Mouse (Mus musculus): ENCODE measurements around the gene Gm21887.

The Gm21887 gene

GRCm38 (mm10) chrX:170013421-170013820, 4.0 kb downstream of the Gm21887 start:
- DNase-seq (ENCODE audit: low spot score in 2 of 2): peak; percentile 30 to 53

DNA sequence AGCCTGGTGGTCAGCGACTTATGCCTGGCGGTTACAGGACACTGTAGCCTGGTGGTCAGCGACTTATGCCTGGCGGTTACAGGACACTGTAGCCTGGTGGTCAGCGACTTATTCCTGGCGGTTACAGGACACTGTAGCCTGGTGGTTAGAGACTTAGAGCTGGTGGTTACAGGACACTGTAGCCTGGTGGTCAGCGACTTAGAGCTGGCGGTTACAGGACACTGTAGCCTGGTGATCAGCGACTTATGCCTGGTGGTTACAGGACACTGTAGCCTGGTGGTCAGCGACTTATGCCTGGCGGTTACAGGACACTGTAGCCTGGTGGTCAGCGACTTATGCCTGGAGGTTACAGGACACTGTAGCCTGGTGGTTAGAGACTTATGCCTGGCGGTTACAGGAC, 4.6 kb downstream of the Gm21887 start:
- peak; percentile 27 to 39 for DNase-seq (ENCODE audit: low spot score in 2 of 2)

GRCm38 (mm10) chrX:170015883-170016282, 6.4 kb downstream of the Gm21887 start:
- peak; percentile 24 to 41 for DNase-seq (ENCODE audit: low spot score in 2 of 2)

DNA sequence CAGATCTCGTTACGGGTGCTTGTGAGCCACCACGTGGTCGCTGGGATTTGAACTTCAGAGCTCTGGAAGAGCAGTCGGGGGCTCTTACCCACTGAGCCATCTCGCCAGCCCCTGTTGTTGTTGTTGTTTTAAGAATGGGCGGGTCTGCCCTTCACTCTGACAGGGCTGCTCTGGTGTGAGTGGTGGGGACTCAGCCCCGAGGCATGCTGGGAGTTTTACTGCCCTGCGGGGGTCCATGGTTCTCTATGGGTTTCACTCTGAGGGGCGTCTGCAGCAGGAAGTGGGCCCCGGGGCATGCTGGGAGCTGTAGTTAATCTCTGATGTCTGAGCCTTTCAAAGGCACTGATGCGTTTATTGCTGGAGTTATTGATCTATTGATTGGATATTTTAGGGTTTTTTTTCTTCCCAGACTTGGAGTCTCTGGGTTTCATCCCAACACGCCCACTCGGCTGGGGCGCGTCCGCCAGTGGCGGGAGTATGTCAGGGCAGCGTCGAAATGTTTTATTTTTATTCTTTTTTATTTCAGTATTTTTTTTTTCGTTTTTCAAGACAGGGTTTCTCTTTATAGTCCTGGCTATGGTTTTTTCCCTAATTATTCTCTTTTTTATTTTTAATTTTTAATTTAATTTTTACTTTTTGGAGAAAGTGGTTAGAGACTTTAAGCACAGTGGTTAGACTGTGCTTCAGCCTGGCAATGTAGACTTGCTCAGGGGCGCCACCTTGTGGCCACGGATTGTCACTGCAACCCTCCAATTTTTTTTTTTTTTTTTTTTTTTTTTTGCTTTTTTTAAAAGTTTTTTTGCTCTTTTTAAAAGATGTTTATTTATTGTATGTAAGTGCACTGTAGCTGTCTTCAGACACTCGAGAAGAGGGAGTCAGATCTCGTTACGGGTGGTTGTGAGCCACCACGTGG, 8.1 kb downstream of the Gm21887 start:
- peak; percentile 94 to 97 for DNase-seq (ENCODE audit: low spot score in 2 of 2)

DNA sequence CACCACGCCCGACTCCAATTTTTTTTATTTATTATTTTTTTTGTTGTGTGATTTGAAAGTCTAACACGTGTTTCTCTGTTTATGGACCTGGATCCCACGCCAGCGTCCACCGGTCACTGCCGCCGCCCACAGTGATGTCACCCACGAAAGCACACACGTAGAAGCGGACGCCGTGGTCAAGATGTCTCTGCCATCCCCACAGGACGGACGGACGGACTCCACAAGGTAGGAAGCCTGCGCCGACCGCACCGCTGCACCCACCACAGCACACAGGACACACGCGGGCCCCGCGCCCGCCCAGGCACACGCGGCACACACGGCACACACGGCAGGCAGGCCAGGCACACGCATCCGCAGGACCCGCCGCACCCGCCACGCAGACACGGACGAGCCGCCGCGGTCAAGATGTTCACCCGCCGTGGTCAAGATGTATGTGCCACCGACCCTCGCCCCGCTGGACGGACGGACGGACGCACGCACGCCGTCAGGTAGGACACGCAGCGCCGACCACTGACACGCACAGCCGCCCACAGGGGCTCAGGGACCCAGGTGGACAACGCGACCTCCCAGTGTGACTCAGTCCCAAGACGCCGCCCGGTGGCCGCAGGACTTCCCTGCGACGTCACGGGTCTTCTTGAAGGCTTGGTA, 9.2 kb downstream of the Gm21887 start:
- peak; percentile 91 to 93 for DNase-seq (ENCODE audit: low spot score in 2 of 2)

DNA sequence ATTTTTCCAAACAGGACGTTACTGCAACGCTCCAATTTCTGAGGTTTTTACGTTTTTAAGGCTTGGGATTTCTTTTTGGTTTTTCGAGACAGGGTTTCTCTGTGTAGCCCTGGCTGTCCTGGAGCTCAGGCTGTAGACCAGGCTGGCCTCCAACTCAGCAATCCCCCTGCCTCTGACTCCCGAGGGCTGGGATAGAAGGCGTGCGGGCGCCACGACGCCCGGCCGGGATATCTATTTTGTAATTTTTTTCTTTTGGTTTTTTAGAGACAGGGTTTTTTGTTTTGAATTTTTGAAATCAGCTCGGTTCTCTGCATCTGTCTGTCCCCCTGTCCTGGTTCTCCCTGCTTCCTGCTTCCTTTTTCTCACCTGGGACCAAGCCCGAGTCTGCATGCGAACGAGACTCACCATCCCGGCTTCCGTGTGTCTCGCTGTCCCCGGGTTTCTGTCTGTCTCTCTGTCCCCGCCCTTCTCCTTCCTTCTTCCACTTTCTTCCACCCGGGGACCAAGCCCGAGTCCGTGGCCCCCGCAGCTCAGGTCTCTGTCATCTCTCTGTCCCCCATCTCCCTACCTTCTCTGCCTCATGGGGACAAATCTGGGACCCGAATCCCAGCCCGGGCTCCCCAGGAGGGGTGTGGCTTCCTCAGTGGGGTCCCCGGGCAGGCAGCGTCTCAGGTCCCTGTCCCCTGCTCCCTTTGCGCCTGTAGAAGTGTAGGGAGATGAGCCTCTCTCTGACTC, 9.9 kb downstream of the Gm21887 start:
- DNase-seq (ENCODE audit: low spot score in 2 of 2): peak in 1 of 2 experiments; percentile 81

- peak; percentile 97 for DNase-seq (ENCODE audit: low spot score in 2 of 2)
These were observed 10.7 kb downstream of the Gm21887 start for GRCm38 (mm10) chrX:170019954-170020689.

DNA sequence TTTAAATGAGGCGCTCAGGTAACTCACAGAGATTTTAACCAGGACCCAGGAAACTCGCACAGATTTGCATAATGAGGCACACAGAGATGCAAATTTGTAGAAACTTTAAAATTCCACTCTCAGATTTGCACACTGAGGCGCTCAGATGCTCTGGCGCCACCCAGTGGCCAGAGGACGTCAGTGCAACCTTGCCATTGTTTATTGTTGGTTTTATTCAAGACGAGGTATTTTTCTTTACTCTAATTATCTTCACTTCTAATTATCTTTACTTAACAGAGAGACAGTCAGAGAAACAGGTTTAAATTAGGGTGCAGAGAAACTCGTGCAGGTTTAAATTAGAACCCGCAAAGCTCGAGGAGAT, 11.2 kb downstream of the Gm21887 start:
- DNase-seq (ENCODE audit: low spot score in 2 of 2): peak; percentile 91

DNA sequence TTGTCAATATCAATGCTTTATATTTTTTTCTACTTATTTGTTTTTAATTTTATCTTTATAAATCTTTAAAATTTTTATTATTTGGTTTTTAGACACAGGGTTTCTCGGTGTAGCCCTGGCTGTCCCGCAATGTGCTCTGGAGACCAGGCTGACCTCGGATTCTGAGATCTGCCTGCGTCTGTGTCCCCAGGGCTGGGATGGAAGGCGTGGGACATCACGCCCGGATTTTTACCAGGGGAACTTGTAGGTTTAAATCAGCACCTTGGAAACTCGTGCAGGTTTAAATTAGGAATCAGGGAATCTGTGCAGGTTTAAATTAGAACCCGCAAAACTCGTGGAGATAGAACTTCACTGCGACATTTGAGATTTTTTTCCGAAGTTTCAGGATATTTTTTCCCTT, 11.7 kb downstream of the Gm21887 start:
- DNase-seq (ENCODE audit: low spot score in 2 of 2): peak; percentile 81 to 85

DNA sequence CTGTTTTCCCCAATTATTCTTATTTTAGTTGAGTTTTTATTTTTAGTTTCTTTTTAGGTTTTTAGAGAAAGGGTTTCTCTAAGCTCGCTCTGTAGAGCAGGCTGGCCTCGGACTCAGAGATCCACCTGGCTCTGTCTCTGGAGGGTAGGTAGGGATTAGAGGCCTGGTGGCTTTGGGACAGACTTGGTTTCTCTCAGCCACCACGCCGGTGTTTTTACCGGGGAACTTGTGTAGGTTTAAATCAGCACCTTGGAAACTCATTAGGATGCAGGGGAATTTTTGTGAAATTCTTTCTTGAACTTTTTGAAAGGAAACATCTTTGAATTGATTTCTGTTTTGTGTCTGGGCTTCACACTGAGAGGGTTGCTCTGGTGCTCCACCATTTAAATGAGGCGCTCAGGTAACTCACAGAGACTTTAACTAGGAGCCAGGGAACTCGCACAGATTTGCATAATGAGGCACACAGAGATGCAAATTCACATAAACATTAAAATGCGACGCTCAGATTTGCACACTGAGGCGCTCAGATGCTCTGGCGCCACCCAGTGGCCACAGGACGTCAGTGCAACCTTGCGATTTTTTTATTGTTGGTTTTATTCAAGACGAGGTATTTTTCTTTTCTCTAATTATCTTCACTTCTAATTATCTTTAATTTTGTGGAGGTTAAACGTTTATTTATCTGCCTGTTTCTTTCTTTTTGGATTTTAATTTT, 12.4 kb downstream of the Gm21887 start:
- DNase-seq (ENCODE audit: low spot score in 2 of 2): peak; percentile 86 to 89

Measured in right cerebral cortex, postnatal 10 days (tissue).